Mouse (Mus musculus) NIH3T3 (cell line): ENCODE data around the gene Plcl2.
A peak's percentile ranks its signal among the peaks of the same experiment; 100 is the strongest.

ENCODE experiments used
- DNase-seq: peaks from one replicate; pipeline ENCODE4 v3.0.0-alpha.2; 2012; ENCODE audit warnings: low read depth

The Plcl2 gene

GRCm38 (mm10) chr17:50509251-50510104, at the start of gene Plcl2:
Gene Plcl2, plus strand, starts transcription at chr17:50509403.
- DNase-seq = no peak

GRCm38 (mm10) chr17:50460301-50460700, 48.9 kb upstream of the Plcl2 start:
- DNase-seq = no peak

- no peak for DNase-seq
These were observed 41.8 kb upstream of the Plcl2 start for GRCm38 (mm10) chr17:50467438-50467837.

GRCm38 (mm10) chr17:50469126-50469525, 40.1 kb upstream of the Plcl2 start:
- no peak for DNase-seq

GRCm38 (mm10) chr17:50469543-50470431, 39.4 kb upstream of the Plcl2 start:
- DNase-seq = no peak

- peak; percentile 32 for DNase-seq
These were observed 38.6 kb upstream of the Plcl2 start for GRCm38 (mm10) chr17:50470432-50471078.

- DNase-seq = no peak
These were observed 38.0 kb upstream of the Plcl2 start for GRCm38 (mm10) chr17:50471230-50471629.

- no peak for DNase-seq
These were observed 31.9 kb upstream of the Plcl2 start for GRCm38 (mm10) chr17:50477277-50477676.

GRCm38 (mm10) chr17:50480867-50481266, 28.3 kb upstream of the Plcl2 start:
- DNase-seq = no peak

- DNase-seq = no peak
These were observed 25.5 kb upstream of the Plcl2 start for GRCm38 (mm10) chr17:50483700-50484099.

GRCm38 (mm10) chr17:50484981-50485380, 24.2 kb upstream of the Plcl2 start:
- DNase-seq = no peak

GRCm38 (mm10) chr17:50487058-50487618, 22.1 kb upstream of the Plcl2 start:
- no peak for DNase-seq

GRCm38 (mm10) chr17:50487670-50488069, 21.5 kb upstream of the Plcl2 start:
- no peak for DNase-seq

- no peak for DNase-seq
These were observed 20.8 kb upstream of the Plcl2 start for GRCm38 (mm10) chr17:50488406-50488805.

- DNase-seq = no peak
These were observed 20.3 kb upstream of the Plcl2 start for GRCm38 (mm10) chr17:50488895-50489294.

GRCm38 (mm10) chr17:50490644-50491430, 18.4 kb upstream of the Plcl2 start:
- DNase-seq = no peak

GRCm38 (mm10) chr17:50491496-50491895, 17.7 kb upstream of the Plcl2 start:
- no peak for DNase-seq

- DNase-seq = no peak
These were observed 13.8 kb upstream of the Plcl2 start for GRCm38 (mm10) chr17:50495216-50495889.

- DNase-seq = no peak
These were observed 11.0 kb upstream of the Plcl2 start for GRCm38 (mm10) chr17:50498062-50498697.
